Mouse (Mus musculus) inflammation-experienced regulatory T-cells, adult 6 months (primary cell): ENCODE results near the gene Noc3l. TPM values are rescaled to one million over a fixed set of nuclear protein-coding genes. Genes with fewer than 3 reads are reported as not detected.

Experiments used
- ATAC-seq: one replicate; pipeline ENCODE4 v1.8.0; 2017
- polyA plus RNA-seq, 3 experiments: library from polyadenylated mRNA; unstranded; fragments of 100-300 nt; shearing (Covaris generic); gene quantifications; one replicate each; pipeline ENCODE4 v1.2.1; 2017

Noc3l gene
- polyA plus RNA-seq, 3 experiments from 2014 or later, result 7.5 to 8.4 (median 7.7) TPM

- no peak for ATAC-seq
Observed at GRCm38 (mm10) chr19:38758056-38758455, 61.0 kb downstream of the Noc3l start.

DNA sequence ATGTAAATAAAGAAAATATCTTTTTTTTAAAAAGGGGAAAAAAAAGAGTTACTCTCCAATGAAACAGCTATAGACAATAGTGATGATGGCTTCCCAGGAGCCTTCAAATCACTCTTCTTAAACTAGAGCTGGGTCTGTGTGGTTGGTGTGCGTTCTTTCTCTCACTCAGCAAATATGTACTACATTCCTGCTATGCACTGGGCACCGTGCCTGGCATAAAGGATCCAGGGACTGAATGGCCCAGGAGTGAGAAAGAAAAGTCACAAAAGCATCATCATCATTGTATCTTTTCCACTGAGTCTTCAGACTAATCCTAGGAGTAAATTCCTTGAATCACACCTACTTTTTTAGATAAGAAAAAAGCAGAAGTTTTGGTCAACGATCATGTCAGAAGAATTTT lies 61.9 kb downstream of the Noc3l start:
- ATAC-seq, result no peak

DNA sequence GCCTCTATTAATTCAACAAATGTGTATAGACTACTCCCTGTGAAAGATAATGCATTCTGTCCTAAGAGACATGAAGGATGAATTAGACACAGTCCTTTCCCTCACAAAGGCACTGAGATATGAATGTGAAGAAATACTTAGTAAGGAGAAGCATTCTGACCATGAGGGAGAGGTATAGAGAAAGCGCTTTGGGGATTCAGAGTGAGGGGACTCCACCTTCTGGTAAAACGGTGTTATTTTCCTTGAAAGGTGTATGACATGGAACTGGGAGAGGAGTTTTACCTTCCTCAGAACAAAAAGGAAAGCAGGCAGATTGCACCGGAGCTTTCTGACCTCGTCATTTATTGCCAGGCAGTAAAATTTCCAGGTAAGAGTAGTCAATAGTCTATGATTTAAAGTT lies 68.8 kb downstream of the Noc3l start:
- ATAC-seq, result no peak

DNA sequence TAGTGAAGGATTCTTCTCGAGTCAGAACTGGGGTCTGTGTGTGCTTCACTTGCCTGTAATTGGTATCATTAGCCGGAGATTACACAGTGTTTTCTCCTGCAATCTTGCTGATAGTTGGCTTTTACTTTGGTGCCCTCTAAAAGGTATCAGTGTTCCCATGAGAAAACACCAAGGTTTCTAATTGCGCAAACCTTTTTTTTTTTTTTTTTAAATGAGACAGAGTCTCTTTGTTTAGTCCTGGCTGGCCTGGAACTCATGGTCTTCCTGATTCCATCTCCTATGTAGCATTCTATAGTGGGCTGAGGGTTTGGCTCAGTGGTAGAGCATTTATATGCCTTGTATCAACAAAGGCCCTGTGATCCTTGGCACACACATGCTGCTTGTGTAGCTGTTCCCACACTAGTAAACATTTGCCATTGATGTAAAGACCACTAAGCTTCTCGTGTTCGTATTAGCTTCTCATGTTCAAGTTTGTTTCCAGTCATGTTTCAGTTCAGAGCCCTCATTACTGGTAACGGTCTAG lies 72.5 kb downstream of the Noc3l start:
- ATAC-seq, result no peak

DNA sequence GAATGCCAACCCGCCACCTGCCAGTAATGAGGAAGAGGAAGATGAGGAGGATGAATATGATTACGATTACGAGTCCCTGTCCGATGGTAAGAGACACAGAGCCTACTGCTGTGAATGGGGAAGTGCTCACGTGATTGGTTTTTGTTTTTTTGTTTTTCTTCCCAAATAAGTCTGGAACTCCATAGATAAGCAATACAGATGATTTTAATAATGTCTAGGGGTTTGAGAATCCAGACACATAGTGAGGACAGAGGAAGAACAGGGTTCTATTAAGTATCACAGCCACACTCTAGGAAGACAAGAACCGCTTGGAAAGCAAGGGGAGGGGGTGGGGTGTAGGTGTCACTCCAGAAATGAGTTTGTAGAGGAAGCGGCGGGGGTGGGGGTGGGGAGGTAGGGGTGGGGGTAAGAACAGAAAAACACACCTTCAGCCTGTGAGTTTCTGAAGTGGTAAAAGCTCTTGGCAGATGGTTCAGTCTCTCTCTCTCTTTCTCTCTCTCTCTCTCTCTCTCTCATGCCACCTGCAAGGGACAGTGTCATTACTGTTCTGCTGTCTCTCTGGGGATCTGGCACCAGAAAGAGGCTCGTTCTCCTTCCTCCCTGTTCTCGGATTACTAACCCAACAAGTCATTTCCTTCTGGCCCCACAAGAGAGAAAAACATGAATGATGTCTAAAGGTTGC lies 73.1 kb downstream of the Noc3l start:
- no peak for ATAC-seq

DNA sequence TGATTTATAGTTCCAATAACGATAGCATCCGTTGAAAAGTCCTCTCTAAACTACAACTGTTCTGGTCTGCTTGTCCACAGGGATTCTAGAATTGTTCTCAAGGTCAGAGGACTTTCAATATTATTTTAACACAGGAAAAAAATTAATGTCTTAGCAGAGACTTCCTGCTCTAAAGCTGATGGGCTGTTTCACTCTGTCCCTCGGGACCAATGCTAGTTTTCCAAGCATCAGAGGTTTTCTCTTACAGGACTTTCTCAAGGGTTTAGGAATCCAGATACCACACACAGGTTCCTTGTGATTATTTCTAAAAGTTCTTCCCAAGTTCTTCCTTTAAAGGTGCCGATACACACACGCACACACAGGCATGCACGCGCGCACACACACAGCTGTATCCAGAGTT lies 74.5 kb downstream of the Noc3l start:
- no peak for ATAC-seq

Other genes with a start within 250 kb of the Noc3l start
- 1 to 10 TPM; 1.0 to 1.9 (median 1.2) TPM for gene Tbc1d12, start 17.3 kb upstream of the Noc3l start, polyA plus RNA-seq
- 10 to 100 TPM; 15.6 to 92.7 (median 18.5) TPM for gene Hells, start 111.7 kb upstream of the Noc3l start, polyA plus RNA-seq
- not detected for gene Cyp2c55, start 187.8 kb upstream of the Noc3l start, polyA plus RNA-seq
- gene Cyp2c65, start 241.8 kb upstream of the Noc3l start, polyA plus RNA-seq, result not detected